Mouse (Mus musculus): ENCODE data around the gene Dydc2.

DNA sequence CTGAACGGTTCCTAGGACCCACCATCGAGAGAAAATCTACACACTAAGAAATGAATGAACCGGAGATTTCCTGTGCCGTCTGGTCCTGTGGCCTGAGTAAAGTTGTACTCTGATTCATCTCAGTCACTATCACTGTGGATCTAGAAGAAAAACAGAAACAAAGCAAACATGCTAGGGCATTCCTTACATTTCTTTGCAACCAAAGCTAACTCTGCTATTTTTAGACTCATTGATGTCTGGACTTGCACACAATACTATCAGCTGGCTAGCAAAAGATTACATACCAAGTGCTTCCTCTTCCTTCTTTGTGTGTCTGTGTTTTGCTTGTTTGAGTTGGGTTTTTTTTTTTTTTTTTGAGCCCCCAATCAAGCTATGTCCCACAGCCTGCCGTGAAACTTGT, 51.5 kb downstream of the Dydc2 start:
- TF ChIP-seq CTCF (IDR thresholded peaks at IDR 0.05), result no peak
- no peak for TF ChIP-seq EP300 (IDR thresholded peaks at IDR 0.05)

All from lung, postnatal 0 days (tissue).